Mouse (Mus musculus): ENCODE results near the gene Gm45623. TPM values are rescaled to one million over a fixed set of nuclear protein-coding genes. Genes with fewer than 3 reads are reported as not detected.
A peak's percentile ranks its signal among the peaks of the same experiment; 100 is the strongest.

Gm45623 gene
- polyA plus RNA-seq, 1 experiment = 8.5 TPM

DNA sequence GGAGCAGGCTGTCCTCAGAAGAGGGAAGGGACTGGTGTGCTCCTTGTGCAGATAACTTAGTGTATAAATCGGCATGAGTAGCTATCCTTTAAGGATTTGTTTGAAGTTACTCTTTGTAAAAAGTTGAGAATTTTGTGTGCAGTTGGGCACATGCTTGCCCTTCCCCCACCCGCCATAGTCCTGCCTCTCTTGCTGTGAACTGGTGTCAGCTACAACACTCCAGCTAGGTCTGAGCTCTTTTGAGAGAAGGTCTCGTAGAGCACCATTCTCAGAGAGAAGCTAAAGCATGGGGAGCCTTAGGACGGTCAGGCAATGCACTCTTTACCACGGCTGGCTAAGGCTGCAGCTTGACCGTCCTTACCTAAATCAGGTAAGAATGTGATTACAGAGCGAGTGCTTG is 11.9 kb downstream of the Gm45623 start:
- H3K27ac ChIP-seq (ENCODE audit: insufficient read depth, low read length) = no peak overlapping the region
- no peak overlapping the region for H3K4me3 ChIP-seq (ENCODE audit: insufficient read depth, low read length)
- TF ChIP-seq CTCF (IDR thresholded peaks at IDR 0.05; ENCODE audit: extremely low read depth, insufficient read depth, low read length) (no peak), POLR2A (IDR thresholded peaks at IDR 0.05; ENCODE audit: extremely low read depth, insufficient read depth, low read length) (no peak)
- H3K4me1 ChIP-seq (ENCODE audit: control insufficient read depth, insufficient read depth, low read length) = no peaks in the 10 kb centered on the region

DNA sequence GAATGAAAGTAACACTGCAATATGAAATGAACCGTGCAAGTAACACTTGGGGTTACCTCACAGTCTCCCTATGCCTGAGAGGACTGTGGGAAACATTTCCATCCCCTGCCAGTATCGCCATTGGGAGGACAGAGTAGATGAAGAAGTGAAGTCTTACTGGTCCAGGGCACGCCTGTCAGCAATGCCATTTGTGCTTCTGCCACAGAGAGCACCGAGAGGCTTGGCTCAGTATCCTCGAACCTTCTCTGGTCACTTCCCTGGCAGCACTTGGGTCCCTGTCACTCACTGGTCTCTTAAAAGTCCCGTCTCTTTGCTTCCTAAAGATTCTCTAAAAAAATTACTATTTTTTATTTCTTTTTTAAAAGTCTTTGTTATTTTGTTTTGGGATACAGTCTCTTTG is 13.1 kb downstream of the Gm45623 start:
- no peaks in the 10 kb centered on the region for H3K4me1 ChIP-seq (ENCODE audit: control insufficient read depth, insufficient read depth, low read length)
- H3K27ac ChIP-seq (ENCODE audit: insufficient read depth, low read length) = no peak overlapping the region
- H3K4me3 ChIP-seq (ENCODE audit: insufficient read depth, low read length) = no peak overlapping the region
- no peak for TF ChIP-seq POLR2A (IDR thresholded peaks at IDR 0.05; ENCODE audit: extremely low read depth, insufficient read depth, low read length)
- TF ChIP-seq CTCF (IDR thresholded peaks at IDR 0.05; ENCODE audit: extremely low read depth, insufficient read depth, low read length) = no peak

DNA sequence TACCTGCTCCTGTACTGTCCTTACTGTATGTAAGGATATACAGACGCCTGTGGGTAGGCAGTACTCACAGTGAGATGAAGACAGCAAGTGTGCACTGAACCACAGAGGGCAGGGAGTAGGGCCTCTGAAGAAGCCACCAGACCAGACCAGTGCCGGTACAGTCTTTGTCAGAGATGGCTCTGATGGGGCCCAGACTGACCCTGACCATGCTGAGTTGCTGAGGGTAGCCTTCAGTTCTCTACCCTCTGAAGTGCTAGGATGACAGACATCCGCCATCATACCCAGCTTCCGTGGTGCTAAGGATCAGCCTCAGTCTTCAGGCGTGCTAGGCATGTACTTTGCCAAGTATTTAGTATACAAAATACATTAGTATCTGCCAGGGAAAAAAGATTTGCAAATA is 14.1 kb downstream of the Gm45623 start:
- H3K27ac ChIP-seq (ENCODE audit: insufficient read depth, low read length) = no peak overlapping the region
- H3K4me3 ChIP-seq (ENCODE audit: insufficient read depth, low read length) = no peak overlapping the region
- no peaks in the 10 kb centered on the region for H3K4me1 ChIP-seq (ENCODE audit: control insufficient read depth, insufficient read depth, low read length)
- no peak for TF ChIP-seq CTCF (IDR thresholded peaks at IDR 0.05; ENCODE audit: extremely low read depth, insufficient read depth, low read length)
- TF ChIP-seq POLR2A (IDR thresholded peaks at IDR 0.05; ENCODE audit: extremely low read depth, insufficient read depth, low read length) = no peak

DNA sequence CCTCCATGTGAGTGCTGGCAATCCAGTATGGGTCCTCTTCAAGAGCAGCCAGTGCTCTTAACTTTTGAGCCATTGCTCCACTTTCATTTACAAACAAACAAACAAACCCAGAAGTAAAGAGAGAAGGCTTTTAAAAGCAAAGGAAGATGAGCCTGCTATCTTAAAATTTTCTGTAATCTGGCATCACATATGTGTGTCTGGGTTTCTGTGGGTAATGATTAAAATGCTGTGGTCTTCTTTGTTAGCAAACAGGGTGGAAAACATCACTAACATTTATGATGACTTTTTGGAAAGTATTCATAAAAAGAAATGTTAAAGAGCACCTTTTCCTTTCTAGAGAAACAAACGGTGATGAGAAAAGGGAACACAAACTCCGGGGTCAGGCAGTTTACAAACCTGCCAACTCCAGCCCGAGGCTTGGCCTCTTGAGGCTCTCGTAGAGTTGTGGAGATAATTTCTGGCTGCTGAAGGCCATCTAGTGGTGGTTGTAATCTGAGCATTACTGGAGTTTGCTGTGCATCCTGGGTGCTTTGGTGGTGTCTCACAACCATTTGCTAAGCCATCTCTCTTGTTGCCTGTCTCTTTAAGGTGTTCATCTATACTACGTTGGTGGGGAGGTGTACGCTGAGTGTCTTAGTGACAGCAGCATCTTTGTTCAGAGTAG is 18.3 kb downstream of the Gm45623 start:
- no peak for TF ChIP-seq POLR2A (IDR thresholded peaks at IDR 0.05; ENCODE audit: extremely low read depth, insufficient read depth, low read length)
- TF ChIP-seq CTCF (IDR thresholded peaks at IDR 0.05; ENCODE audit: extremely low read depth, insufficient read depth, low read length) = peak; percentile 64
- Histone ChIP-seq H3K4me1 (ENCODE audit: control insufficient read depth, insufficient read depth, low read length) (no peaks in the 10 kb centered on the region), H3K27ac (ENCODE audit: insufficient read depth, low read length) (no peak overlapping the region), H3K4me3 (ENCODE audit: insufficient read depth, low read length) (no peak overlapping the region)

DNA sequence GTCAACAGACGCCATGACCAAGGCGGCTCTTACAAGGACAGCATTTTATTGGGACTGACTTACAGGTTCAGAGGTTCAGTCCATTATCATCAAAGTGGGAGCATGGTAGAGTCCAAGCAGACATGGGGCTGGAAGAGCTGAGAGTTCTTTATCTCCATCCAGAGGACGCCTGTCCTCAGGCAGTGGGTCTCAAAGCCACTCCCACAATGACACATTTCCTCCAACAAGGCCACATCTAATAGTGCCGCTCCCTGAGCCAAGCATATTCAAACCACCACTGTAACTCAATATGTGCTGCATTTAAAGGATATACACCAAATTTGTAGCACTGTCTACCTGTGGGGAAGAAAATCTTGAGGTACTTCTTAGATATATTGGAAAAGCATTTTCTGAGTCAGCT is 19.0 kb downstream of the Gm45623 start:
- no peak overlapping the region for H3K27ac ChIP-seq (ENCODE audit: insufficient read depth, low read length)
- H3K4me1 ChIP-seq (ENCODE audit: control insufficient read depth, insufficient read depth, low read length) = no peaks in the 10 kb centered on the region
- TF ChIP-seq POLR2A (IDR thresholded peaks at IDR 0.05; ENCODE audit: extremely low read depth, insufficient read depth, low read length) (no peak), CTCF (IDR thresholded peaks at IDR 0.05; ENCODE audit: extremely low read depth, insufficient read depth, low read length) (no peak)
- H3K4me3 ChIP-seq (ENCODE audit: insufficient read depth, low read length) = no peak overlapping the region

DNA sequence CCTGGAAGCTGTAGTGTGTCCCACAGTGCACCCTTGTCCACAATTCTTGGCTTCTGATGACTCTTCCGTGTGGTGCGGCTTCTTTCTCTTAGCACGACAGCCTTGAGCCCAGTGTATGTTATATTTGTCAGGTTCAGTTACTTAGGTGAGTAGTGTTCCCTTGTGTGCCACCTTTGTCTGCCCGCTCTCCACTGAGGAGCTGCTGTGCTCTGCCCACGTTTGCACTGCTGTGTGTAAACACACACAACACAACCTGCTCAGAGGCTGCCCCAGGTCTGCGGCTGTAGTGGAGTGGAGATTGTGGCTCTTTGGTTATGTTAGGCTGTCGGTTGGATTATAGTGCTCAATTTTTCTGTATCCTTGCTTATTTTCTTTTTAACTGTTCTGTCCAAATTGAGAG is 24.6 kb downstream of the Gm45623 start:
- Histone ChIP-seq H3K4me1 (ENCODE audit: control insufficient read depth, insufficient read depth, low read length) (peaks cover 5% of the 10 kb centered on the region; the same call in 1 of the 2 replicates), H3K27ac (ENCODE audit: insufficient read depth, low read length) (no peak overlapping the region), H3K4me3 (ENCODE audit: insufficient read depth, low read length) (no peak overlapping the region)
- no peak for TF ChIP-seq CTCF (IDR thresholded peaks at IDR 0.05; ENCODE audit: extremely low read depth, insufficient read depth, low read length)
- no peak for TF ChIP-seq POLR2A (IDR thresholded peaks at IDR 0.05; ENCODE audit: extremely low read depth, insufficient read depth, low read length)

DNA sequence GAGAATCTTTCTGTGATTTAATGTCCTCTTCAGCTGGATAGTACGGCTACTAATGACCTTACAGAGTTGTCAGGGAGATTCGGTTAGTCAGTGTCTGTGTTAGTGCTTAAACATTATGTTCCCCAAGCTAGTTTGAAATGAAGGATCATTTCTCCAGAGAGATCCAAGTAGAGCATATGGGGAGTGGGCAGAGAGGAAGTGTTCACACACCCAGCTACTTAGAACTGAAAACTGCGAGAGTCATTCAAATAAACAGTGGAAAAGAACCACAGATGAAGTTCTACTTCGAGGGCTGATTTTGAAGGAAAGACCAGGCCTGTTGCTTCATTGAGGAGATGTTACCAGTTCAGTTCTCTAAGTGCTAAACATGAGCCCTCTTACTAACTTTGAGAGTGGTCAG is 27.1 kb downstream of the Gm45623 start:
- no peak overlapping the region for H3K27ac ChIP-seq (ENCODE audit: insufficient read depth, low read length)
- TF ChIP-seq POLR2A (IDR thresholded peaks at IDR 0.05; ENCODE audit: extremely low read depth, insufficient read depth, low read length) = no peak
- TF ChIP-seq CTCF (IDR thresholded peaks at IDR 0.05; ENCODE audit: extremely low read depth, insufficient read depth, low read length) = no peak
- H3K4me1 ChIP-seq (ENCODE audit: control insufficient read depth, insufficient read depth, low read length) = peaks cover 5% of the 10 kb centered on the region; the same call in 1 of the 2 replicates
- H3K4me3 ChIP-seq (ENCODE audit: insufficient read depth, low read length) = no peak overlapping the region

DNA sequence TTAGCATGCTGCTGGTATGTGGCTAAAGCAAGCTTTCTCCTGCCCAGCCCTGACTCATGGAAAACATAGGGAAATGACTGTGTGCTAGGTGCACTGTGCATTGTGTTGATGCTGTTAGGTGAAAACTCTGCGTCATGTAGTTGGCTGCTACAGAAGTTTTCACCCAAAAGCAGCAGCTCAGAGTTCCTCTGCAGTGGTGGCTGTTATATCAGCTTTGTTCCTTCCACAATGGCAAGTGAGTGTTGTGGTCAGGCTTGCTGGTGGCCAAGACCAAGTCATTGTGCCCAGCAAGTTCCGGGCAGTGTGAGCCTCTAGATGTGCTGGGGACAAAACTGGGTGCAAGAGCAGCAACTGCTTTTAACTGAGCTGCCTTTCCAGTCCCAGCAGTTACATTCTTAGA is 41.4 kb downstream of the Gm45623 start:
- TF ChIP-seq POLR2A (IDR thresholded peaks at IDR 0.05; ENCODE audit: extremely low read depth, insufficient read depth, low read length) = no peak
- no peak for TF ChIP-seq CTCF (IDR thresholded peaks at IDR 0.05; ENCODE audit: extremely low read depth, insufficient read depth, low read length)
- Histone ChIP-seq H3K4me1 (ENCODE audit: control insufficient read depth, insufficient read depth, low read length) (peaks cover 3% of the 10 kb centered on the region; the same call in 1 of the 2 replicates), H3K4me3 (ENCODE audit: insufficient read depth, low read length) (no peak overlapping the region), H3K27ac (ENCODE audit: insufficient read depth, low read length) (no peak overlapping the region)

DNA sequence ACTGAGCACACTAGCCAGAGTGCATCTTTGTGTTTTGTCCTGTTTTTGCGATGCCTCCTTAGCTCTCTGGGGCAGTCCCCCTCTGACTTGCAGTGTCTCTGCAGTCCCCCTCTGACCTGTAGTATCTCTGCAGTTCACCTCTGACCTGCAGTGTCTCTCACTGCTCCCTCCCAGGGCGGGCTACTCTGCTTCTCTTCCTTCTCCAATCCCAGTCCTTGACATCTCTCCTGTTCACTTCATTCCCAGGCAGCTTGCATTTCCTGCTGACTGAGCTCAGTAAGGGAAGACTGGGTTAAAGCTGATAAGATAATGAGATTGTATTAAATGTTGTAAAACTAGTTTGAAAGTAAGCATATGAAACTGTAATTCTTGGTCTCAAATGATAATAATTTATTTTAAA is 43.0 kb downstream of the Gm45623 start:
- peaks cover 3% of the 10 kb centered on the region; the same call in 1 of the 2 replicates for H3K4me1 ChIP-seq (ENCODE audit: control insufficient read depth, insufficient read depth, low read length)
- TF ChIP-seq POLR2A (IDR thresholded peaks at IDR 0.05; ENCODE audit: extremely low read depth, insufficient read depth, low read length) (no peak), CTCF (IDR thresholded peaks at IDR 0.05; ENCODE audit: extremely low read depth, insufficient read depth, low read length) (no peak)
- no peak overlapping the region for H3K4me3 ChIP-seq (ENCODE audit: insufficient read depth, low read length)
- H3K27ac ChIP-seq (ENCODE audit: insufficient read depth, low read length) = no peak overlapping the region

DNA sequence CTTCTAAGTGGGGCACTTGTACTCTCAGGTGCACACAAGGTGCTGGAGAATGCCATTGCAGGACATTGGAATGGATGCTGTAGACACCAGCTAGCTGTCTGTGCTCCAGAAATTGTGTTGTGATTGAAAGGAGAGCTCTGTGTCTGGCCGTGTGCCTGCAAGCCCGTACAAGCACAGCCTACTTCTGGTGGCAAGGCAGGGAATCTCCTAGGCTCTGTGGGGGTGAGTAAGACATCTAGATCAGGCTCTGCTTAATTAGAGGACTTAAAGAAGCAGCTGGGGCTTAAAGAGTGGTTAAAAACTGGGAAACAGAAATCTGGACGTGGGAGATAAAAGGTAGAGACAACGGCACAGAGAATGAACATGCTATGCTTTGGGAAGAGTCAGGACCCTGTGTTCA is 46.0 kb downstream of the Gm45623 start:
- TF ChIP-seq CTCF (IDR thresholded peaks at IDR 0.05; ENCODE audit: extremely low read depth, insufficient read depth, low read length) = no peak
- TF ChIP-seq POLR2A (IDR thresholded peaks at IDR 0.05; ENCODE audit: extremely low read depth, insufficient read depth, low read length) = no peak
- Histone ChIP-seq H3K27ac (ENCODE audit: insufficient read depth, low read length) (no peak overlapping the region), H3K4me1 (ENCODE audit: control insufficient read depth, insufficient read depth, low read length) (peaks cover 8% of the 10 kb centered on the region; the same call in 1 of the 2 replicates)

More for the DNA sequence above, 46.0 kb downstream of the Gm45623 start:
- no peak overlapping the region for H3K4me3 ChIP-seq (ENCODE audit: insufficient read depth, low read length)
